In the genomic region with DNA sequence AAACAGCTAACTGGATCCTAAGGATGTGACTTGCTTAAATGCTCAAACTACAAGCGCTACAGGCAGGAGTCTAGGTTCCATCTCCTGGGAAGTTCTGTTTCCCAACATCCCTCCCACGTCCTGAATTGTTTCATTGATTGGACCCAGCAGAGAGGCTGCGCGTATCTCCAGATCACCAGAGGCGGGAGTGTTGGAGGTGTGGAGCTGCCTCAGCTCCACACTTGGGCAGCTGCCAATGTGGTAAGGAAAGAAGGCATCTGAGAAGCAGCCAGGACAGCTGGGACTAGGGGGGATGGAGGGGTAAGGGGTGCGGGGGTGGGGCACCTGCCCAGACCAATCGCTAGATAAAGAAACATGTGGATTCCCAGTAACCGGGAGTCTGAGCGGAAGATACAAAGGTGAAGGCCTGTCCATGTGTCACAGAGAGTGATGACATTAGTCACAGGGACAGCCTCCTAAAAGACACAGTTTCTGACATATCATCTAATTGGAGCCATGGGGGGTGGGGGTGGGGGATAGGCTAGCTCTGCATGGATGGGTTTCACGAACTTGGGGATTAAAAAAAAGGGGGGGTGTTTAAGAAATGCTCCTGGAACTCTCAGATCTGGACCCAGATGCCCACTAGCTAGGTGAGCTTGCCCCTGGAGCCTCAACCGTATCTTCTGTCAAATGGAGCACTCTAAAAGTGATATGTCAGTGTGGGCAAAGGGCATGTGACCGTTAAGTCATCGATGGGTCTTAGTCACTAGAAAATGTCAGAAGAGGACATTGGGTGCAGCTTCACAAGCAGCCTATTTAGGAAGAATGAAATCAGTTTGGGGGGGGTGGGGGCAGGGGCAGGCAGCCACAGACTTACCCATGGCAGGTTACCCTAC, we compare ENCODE assay signal across 14 mouse cellular contexts. TPM values are rescaled to one million over a fixed set of nuclear protein-coding genes. Genes with fewer than 3 reads are reported as not detected.
DNase-seq lines count a peak whose midpoint lies in the region; ATAC-seq and TF ChIP-seq lines count a peak whose summit lies in the region.
"Had no signal": no experiment of that assay in that cellular context is flagged by ENCODE, and none has a peak within 500 bp of the region (broad histone marks: within the 10 kb centered on the region; RNA-seq: fewer than 3 reads in every experiment).

No protein-coding gene starts in this region.

- no peak overlapping the region for H3K4me2 ChIP-seq in forebrain, embryonic 13.5 days
- no peak overlapping the region for H3K4me2 ChIP-seq in forebrain, embryonic 11.5 days (ENCODE audit: low read depth, low read length, severe bottlenecking)
- H3K4me2 ChIP-seq in hindbrain, embryonic 16.5 days (ENCODE audit: low read length): no peak overlapping the region
- no peak overlapping the region for H3K4me2 ChIP-seq in hindbrain, embryonic 11.5 days (replicated peaks; ENCODE audit: low read depth, low read length)
- H3K4me2 ChIP-seq in liver, postnatal 0 days (ENCODE audit: low read depth, low read length): no peak overlapping the region
- H3K4me2 ChIP-seq: heart, embryonic 13.5 days; kidney, embryonic 15.5 days; midbrain, embryonic 12.5 days had no signal

- no peaks in the 10 kb centered on the region for H3K36me3 ChIP-seq in forebrain, embryonic 13.5 days (ENCODE audit: poor library complexity, severe bottlenecking)
- no peaks in the 10 kb centered on the region for H3K36me3 ChIP-seq in forebrain, embryonic 11.5 days (ENCODE audit: control insufficient read depth, insufficient read depth, low read length)
- no peaks in the 10 kb centered on the region for H3K36me3 ChIP-seq in hindbrain, embryonic 16.5 days (ENCODE audit: control insufficient read depth, insufficient read depth, low read length)
- H3K36me3 ChIP-seq in hindbrain, embryonic 11.5 days (ENCODE audit: control insufficient read depth, insufficient read depth, low read length): no peaks in the 10 kb centered on the region
- H3K36me3 ChIP-seq in liver, postnatal 0 days (replicated peaks; ENCODE audit: insufficient read depth, low read length): no peaks in the 10 kb centered on the region
- H3K36me3 ChIP-seq: G1E; heart, embryonic 13.5 days; kidney, embryonic 15.5 days; midbrain, embryonic 12.5 days had no signal

- no peaks in the 10 kb centered on the region for H3K27me3 ChIP-seq in forebrain, embryonic 13.5 days
- no peaks in the 10 kb centered on the region for H3K27me3 ChIP-seq in forebrain, embryonic 11.5 days (ENCODE audit: control insufficient read depth, insufficient read depth, low read length)
- H3K27me3 ChIP-seq in hindbrain, embryonic 16.5 days (replicated peaks; ENCODE audit: control insufficient read depth, insufficient read depth, low read length): no peaks in the 10 kb centered on the region
- no peaks in the 10 kb centered on the region for H3K27me3 ChIP-seq in hindbrain, embryonic 11.5 days (ENCODE audit: control insufficient read depth, insufficient read depth, low read length)
- H3K27me3 ChIP-seq in liver, postnatal 0 days (ENCODE audit: insufficient read depth, low read length): no peaks in the 10 kb centered on the region
- H3K27me3 ChIP-seq: heart, embryonic 13.5 days; midbrain, embryonic 12.5 days had no signal

- peak; percentile 41; the same call in 1 of the 2 replicates for ATAC-seq in forebrain, embryonic 13.5 days
- ATAC-seq in forebrain, embryonic 11.5 days (replicated peaks; ENCODE audit: low FRiP score): no peak
- no peak for ATAC-seq in hindbrain, embryonic 16.5 days
- ATAC-seq in hindbrain, embryonic 11.5 days (ENCODE audit: low FRiP score): no peak
- peak; percentile 92 for ATAC-seq in liver, postnatal 0 days
- ATAC-seq: activated CD4-positive, CD25-positive, alpha-beta regulatory T cell, adult 4 months had no signal

- no peak overlapping the region for H3K27ac ChIP-seq in forebrain, embryonic 13.5 days
- no peak overlapping the region for H3K27ac ChIP-seq in forebrain, embryonic 11.5 days (ENCODE audit: low read depth, low read length)
- no peak overlapping the region for H3K27ac ChIP-seq in hindbrain, embryonic 16.5 days (ENCODE audit: low read depth, low read length)
- H3K27ac ChIP-seq in hindbrain, embryonic 11.5 days (ENCODE audit: low read depth, low read length): no peak overlapping the region
- peak overlapping the region; percentile 77 for H3K27ac ChIP-seq in liver, postnatal 0 days (ENCODE audit: low read depth)
- H3K27ac ChIP-seq: heart, embryonic 13.5 days; kidney, embryonic 15.5 days; midbrain, embryonic 12.5 days had no signal

- DNase-seq in forebrain, embryonic 11.5 days (ENCODE audit: low spot score): no peak
- DNase-seq in hindbrain, embryonic 11.5 days (ENCODE audit: low spot score): no peak
- DNase-seq in retina, postnatal 1 day: peak; percentile 49
- no peak for DNase-seq in retina, embryonic 14.5 days (ENCODE audit: low spot score)
- peak; percentile 69 for DNase-seq in liver, postnatal 0 days
- DNase-seq: lung, postnatal 10 days; thymus, postnatal 14 days had no signal

- no peak overlapping the region for H3K9ac ChIP-seq in forebrain, embryonic 13.5 days
- H3K9ac ChIP-seq in forebrain, embryonic 11.5 days (ENCODE audit: low read length): no peak overlapping the region
- 0 out of 2 replicates have a peak overlapping the region, but pooled peaks have one; percentile 19 for H3K9ac ChIP-seq in hindbrain, embryonic 16.5 days (ENCODE audit: low read depth, low read length)
- H3K9ac ChIP-seq in hindbrain, embryonic 11.5 days (ENCODE audit: low read depth, low read length): no peak overlapping the region
- no peak overlapping the region for H3K9ac ChIP-seq in liver, postnatal 0 days (replicated peaks)
- H3K9ac ChIP-seq: heart, embryonic 13.5 days; kidney, embryonic 15.5 days; midbrain, embryonic 12.5 days had no signal

- no peak for TF ChIP-seq CTCF in liver, postnatal 0 days (IDR thresholded peaks at IDR 0.05; ENCODE audit: low read depth)

- no peak overlapping the region for H3K4me3 ChIP-seq in forebrain, embryonic 13.5 days
- no peak overlapping the region for H3K4me3 ChIP-seq in forebrain, embryonic 11.5 days (ENCODE audit: low read depth, low read length)
- H3K4me3 ChIP-seq in hindbrain, embryonic 16.5 days (ENCODE audit: low read length): no peak overlapping the region
- H3K4me3 ChIP-seq in hindbrain, embryonic 11.5 days (ENCODE audit: low read depth, low read length): no peak overlapping the region
- H3K4me3 ChIP-seq in liver, postnatal 0 days (ENCODE audit: low read depth, low read length): no peak overlapping the region
- H3K4me3 ChIP-seq: heart, embryonic 13.5 days; kidney, embryonic 15.5 days; midbrain, embryonic 12.5 days had no signal

- H3K4me1 ChIP-seq in forebrain, embryonic 13.5 days: peaks cover 11% of the 10 kb centered on the region
- no peaks in the 10 kb centered on the region; the same call in 1 of the 2 replicates for H3K4me1 ChIP-seq in forebrain, embryonic 11.5 days (replicated peaks; ENCODE audit: control insufficient read depth, insufficient read depth, low read length)
- H3K4me1 ChIP-seq in hindbrain, embryonic 16.5 days (ENCODE audit: control insufficient read depth, insufficient read depth, low read depth, low read length): peaks cover 6% of the 10 kb centered on the region
- H3K4me1 ChIP-seq in hindbrain, embryonic 11.5 days (replicated peaks; ENCODE audit: control insufficient read depth, insufficient read depth, low read length): peaks cover 2% of the 10 kb centered on the region; the same call in 1 of the 2 replicates
- H3K4me1 ChIP-seq in liver, postnatal 0 days (ENCODE audit: insufficient read depth): no peaks in the 10 kb centered on the region
- H3K4me1 ChIP-seq: kidney, embryonic 15.5 days had no signal

- WGBS in forebrain, embryonic 13.5 days: 53% methylated on average over 13 of the region's 13 CpGs
- WGBS in forebrain, embryonic 11.5 days: 75% methylated on average over 13 of the region's 13 CpGs
- WGBS in hindbrain, embryonic 16.5 days: 51% methylated on average over 13 of the region's 13 CpGs
- WGBS in hindbrain, embryonic 11.5 days: 69% methylated on average over 13 of the region's 13 CpGs
- 56% methylated on average over 13 of the region's 13 CpGs for WGBS in liver, postnatal 0 days (ENCODE audit: insufficient replicate concordance)

- no peaks in the 10 kb centered on the region for H3K9me3 ChIP-seq in forebrain, embryonic 13.5 days (replicated peaks)
- no peaks in the 10 kb centered on the region for H3K9me3 ChIP-seq in forebrain, embryonic 11.5 days (ENCODE audit: control insufficient read depth, low read length)
- no peaks in the 10 kb centered on the region for H3K9me3 ChIP-seq in hindbrain, embryonic 16.5 days (ENCODE audit: control insufficient read depth, low read length)
- H3K9me3 ChIP-seq in hindbrain, embryonic 11.5 days (ENCODE audit: control insufficient read depth, low read length): no peaks in the 10 kb centered on the region
- no peaks in the 10 kb centered on the region for H3K9me3 ChIP-seq in liver, postnatal 0 days (ENCODE audit: low read length)
- H3K9me3 ChIP-seq: heart, embryonic 13.5 days; kidney, embryonic 15.5 days; midbrain, embryonic 12.5 days had no signal

- peak; percentile 23; the same call in 1 of the 2 replicates for TF ChIP-seq EP300 in liver, postnatal 0 days (IDR thresholded peaks at IDR 0.05; ENCODE audit: low read depth)

RNA-seq across cellular contexts. Expression of a gene that starts 12.5 kb away (rescaled TPM):
- 4.5 and 7.2 TPM in 2 replicates for polyA plus RNA-seq in forebrain, embryonic 13.5 days (2015; fragmentation: Nextera tagmentation; extraction: Ambion mirVana)
- polyA plus RNA-seq in forebrain, embryonic 11.5 days (2014; fragmentation: Nextera tagmentation; extraction: Ambion mirVana): 8.0 and 9.8 TPM in 2 replicates
- 8.9 and 9.4 TPM in 2 replicates for polyA plus RNA-seq in hindbrain, embryonic 16.5 days (2015; fragmentation: Nextera tagmentation; extraction: Ambion mirVana)
- 6.5 and 7.5 TPM in 2 replicates for polyA plus RNA-seq in hindbrain, embryonic 11.5 days (2014; fragmentation: Nextera tagmentation; extraction: Ambion mirVana)
- 9.1 and 10.6 TPM in 2 replicates for polyA plus RNA-seq in liver, postnatal 0 days (2015; fragmentation: Nextera tagmentation; extraction: Ambion mirVana)
- polyA plus RNA-seq: activated CD4-positive, CD25-positive, alpha-beta regulatory T cell, adult 4 months; G1E had no signal

Comparison
In these comparisons a context has a peak if more than half of its experiments do, and no peak if none do; other contexts are left out.
1. ATAC-seq: peak in forebrain, embryonic 13.5 days (single experiment) and liver, postnatal 0 days (single experiment); none in forebrain, embryonic 11.5 days (single experiment), hindbrain, embryonic 16.5 days (single experiment) and hindbrain, embryonic 11.5 days (single experiment).
2. DNase-seq: peak in retina, postnatal 1 day (single experiment) and liver, postnatal 0 days (single experiment); none in forebrain, embryonic 11.5 days (single experiment), hindbrain, embryonic 11.5 days (single experiment) and retina, embryonic 14.5 days (single experiment).